Mouse (Mus musculus): ENCODE results near the gene Srd5a1. TPM values are rescaled to one million over a fixed set of nuclear protein-coding genes. Genes with fewer than 3 reads are reported as not detected.
A peak's percentile ranks its signal among the peaks of the same experiment; 100 is the strongest.

Gene Srd5a1
- total and polyA plus RNA-seq, 3 experiments = 7.7 to 10.5 TPM; not detected in 1

DNA sequence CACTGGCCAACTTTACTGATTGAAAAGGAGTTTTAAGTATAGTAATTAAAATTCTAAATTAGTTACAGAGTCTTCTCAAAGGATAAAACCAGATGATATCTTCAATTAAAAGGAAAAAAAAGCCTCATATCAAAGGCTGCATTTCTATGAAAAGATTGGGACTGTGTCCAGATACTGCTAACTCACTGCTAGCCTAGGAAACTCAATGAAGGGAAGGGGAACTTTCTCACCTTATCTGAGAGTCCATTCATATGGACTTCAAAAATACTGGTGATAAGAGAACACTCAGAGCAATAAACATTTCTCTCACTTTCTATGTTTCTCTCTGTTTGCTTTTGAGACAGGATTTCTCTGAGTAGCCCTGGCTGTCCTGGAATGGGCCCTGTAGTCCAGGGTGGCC is 46.7 kb downstream of the Srd5a1 start:
- Histone ChIP-seq H3K4me1 (ENCODE audit: control insufficient read depth in 1 of 2, insufficient read depth in 2 of 2, low read length in 2 of 2) (peaks cover 5 to 23% of the 10 kb centered on the region in 2 experiments; a peak in 3 of 4 replicates), H3K9me3 (replicated peaks; ENCODE audit: insufficient read depth, low read length) (no peaks in the 10 kb centered on the region), H3K27ac (ENCODE audit: control insufficient read depth, low read depth, low read length) (no peak overlapping the region; the same call in 1 of the 2 replicates), H3K27me3 (ENCODE audit: control insufficient read depth in 1 of 2, insufficient read depth in 2 of 2, low read length in 2 of 2) (no peaks in the 10 kb centered on the region), H3K36me3 (ENCODE audit: control insufficient read depth in 1 of 2, insufficient read depth in 2 of 2, low read length in 2 of 2) (peaks cover 0 to 16% of the 10 kb centered on the region in 2 experiments; a peak in 2 of 4 replicates), H3K4me3 (ENCODE audit: control insufficient read depth in 1 of 2, insufficient read depth in 1 of 2, low read depth in 2 of 2, low read length in 2 of 2) (no peak overlapping the region), H3K79me2 (ENCODE audit: control insufficient read depth, insufficient read depth, low read length, poor library complexity) (no peaks in the 10 kb centered on the region), H3K9ac (ENCODE audit: control insufficient read depth, low read depth, low read length, poor library complexity, severe bottlenecking) (no peak overlapping the region)
- no peak for TF ChIP-seq POLR2AphosphoS2 (IDR thresholded peaks at IDR 0.05; ENCODE audit: low read length)
- TF ChIP-seq ZC3H11A (IDR thresholded peaks at IDR 0.05; ENCODE audit: low read depth, low read length) = no peak; the same call in 1 of the 2 replicates
- no peak for TF ChIP-seq GABPA (IDR thresholded peaks at IDR 0.05; ENCODE audit: low read depth, low read length)
- TF ChIP-seq RCOR1 (IDR thresholded peaks at IDR 0.05; ENCODE audit: low read depth, low read length) = peak; percentile 67
- peak; percentile 63 for TF ChIP-seq TCF12 (IDR thresholded peaks at IDR 0.05; ENCODE audit: low read depth, low read length)
- TF ChIP-seq ZNF384 (IDR thresholded peaks at IDR 0.05; ENCODE audit: low read depth, low read length) = peak; percentile 82
- peak; percentile 62 to 84 for TF ChIP-seq EP300 (IDR thresholded peaks at IDR 0.05; ENCODE audit: low read depth in 1 of 2, low read length in 2 of 2)
- TF ChIP-seq SMC3 (IDR thresholded peaks at IDR 0.05; ENCODE audit: low read depth, low read length) = no peak
- TF ChIP-seq MYB (IDR thresholded peaks at IDR 0.05; ENCODE audit: low read depth, low read length) = no peak
- no peak for TF ChIP-seq TBP (IDR thresholded peaks at IDR 0.05; ENCODE audit: low read depth, low read length)
- no peak for TF ChIP-seq JUND (IDR thresholded peaks at IDR 0.05; ENCODE audit: low read depth, low read length)
- TF ChIP-seq ELF1 (IDR thresholded peaks at IDR 0.05; ENCODE audit: low read depth, low read length) = no peak
- TF ChIP-seq GATA1 (IDR thresholded peaks at IDR 0.05; ENCODE audit: low read depth, low read length) = peak; percentile 86
- TF ChIP-seq USF2 (IDR thresholded peaks at IDR 0.05; ENCODE audit: borderline replicate concordance in 1 of 2, insufficient read depth in 1 of 2, low read depth in 1 of 2, low read length in 2 of 2) = no peak
- DNase-seq (ENCODE audit: low read depth, low spot score) = peak; percentile 44

DNA sequence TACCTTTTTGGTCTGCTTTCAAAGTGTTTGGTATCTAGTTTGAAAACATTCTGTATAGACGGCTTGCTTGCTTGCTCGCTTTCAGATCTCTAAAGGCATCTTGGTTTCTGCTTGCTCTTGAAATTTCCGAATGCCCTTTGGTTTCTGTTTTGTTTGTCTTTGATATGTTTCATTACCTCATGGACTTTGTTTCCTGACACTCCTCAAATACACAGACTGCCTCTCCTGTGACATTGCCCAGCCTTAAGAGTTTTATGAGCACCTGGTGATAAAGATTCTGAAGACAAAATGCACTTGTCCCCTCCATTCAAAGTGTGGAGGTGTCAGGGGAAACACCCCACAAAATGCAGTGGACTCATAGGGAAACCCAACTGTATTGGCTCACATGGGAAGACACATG is 47.3 kb downstream of the Srd5a1 start:
- Histone ChIP-seq H3K79me2 (ENCODE audit: control insufficient read depth, insufficient read depth, low read length, poor library complexity) (no peaks in the 10 kb centered on the region), H3K4me3 (ENCODE audit: control insufficient read depth in 1 of 2, insufficient read depth in 1 of 2, low read depth in 2 of 2, low read length in 2 of 2) (no peak overlapping the region), H3K9me3 (replicated peaks; ENCODE audit: insufficient read depth, low read length) (no peaks in the 10 kb centered on the region), H3K27ac (ENCODE audit: control insufficient read depth, low read depth, low read length) (no peak overlapping the region), H3K27me3 (ENCODE audit: control insufficient read depth in 1 of 2, insufficient read depth in 2 of 2, low read length in 2 of 2) (no peaks in the 10 kb centered on the region), H3K36me3 (ENCODE audit: control insufficient read depth in 1 of 2, insufficient read depth in 2 of 2, low read length in 2 of 2) (peaks cover 0 to 16% of the 10 kb centered on the region in 2 experiments; a peak in 2 of 4 replicates), H3K9ac (ENCODE audit: control insufficient read depth, low read depth, low read length, poor library complexity, severe bottlenecking) (no peak overlapping the region), H3K4me1 (ENCODE audit: control insufficient read depth in 1 of 2, insufficient read depth in 2 of 2, low read length in 2 of 2) (peaks cover 5 to 28% of the 10 kb centered on the region in 2 experiments; a peak in 3 of 4 replicates)
- TF ChIP-seq E2F4 (IDR thresholded peaks at IDR 0.05; ENCODE audit: borderline replicate concordance, low read depth, low read length) (no peak), CHD2 (IDR thresholded peaks at IDR 0.05; ENCODE audit: low read length) (no peak), SIN3A (IDR thresholded peaks at IDR 0.05; ENCODE audit: low read length) (no peak), MAX (IDR thresholded peaks at IDR 0.05; ENCODE audit: low read length) (no peak), ZMIZ1 (IDR thresholded peaks at IDR 0.05; ENCODE audit: low read depth, low read length) (no peak), MAZ (IDR thresholded peaks at IDR 0.05; ENCODE audit: low read depth, low read length) (no peak), POLR2AphosphoS5 (IDR thresholded peaks at IDR 0.05; ENCODE audit: borderline replicate concordance, low read depth, low read length) (no peak), RCOR1 (IDR thresholded peaks at IDR 0.05; ENCODE audit: low read depth, low read length) (no peak), ETS1 (IDR thresholded peaks at IDR 0.05; ENCODE audit: low read depth, low read length) (no peak), RAD21 (IDR thresholded peaks at IDR 0.05; ENCODE audit: low read depth, low read length) (no peak), USF2 (IDR thresholded peaks at IDR 0.05; ENCODE audit: borderline replicate concordance in 1 of 2, insufficient read depth in 1 of 2, low read depth in 1 of 2, low read length in 2 of 2) (no peak)
- DNase-seq (ENCODE audit: low read depth, low spot score) = no peak
